ENCODE assay signal across 27 mouse cellular contexts in genomic region chr1:64633237-64633636, GRCm38 (mm10). TPM values are rescaled to one million over a fixed set of nuclear protein-coding genes. Genes with fewer than 3 reads are reported as not detected.
DNase-seq lines count a peak whose midpoint lies in the region; ATAC-seq lines count a peak whose summit lies in the region.
"Had no signal": no experiment of that assay in that cellular context is flagged by ENCODE, and none has a peak within 500 bp of the region (broad histone marks: within the 10 kb centered on the region; RNA-seq: fewer than 3 reads in every experiment).

No protein-coding gene starts in this region.

- no peak for DNase-seq in frontal cortex, postnatal 25 days (ENCODE audit: low spot score in 2 of 2)
- peak; percentile 51 for DNase-seq in layer of hippocampus, adult 9-11 months
- no peak for DNase-seq in layer of hippocampus, adult 9-10 months (ENCODE audit: low spot score)
- peak; percentile 21 for DNase-seq in NIH3T3 (ENCODE audit: low read depth)
- DNase-seq in left cerebral cortex, postnatal 14 days (ENCODE audit: low spot score in 2 of 2) = peak; percentile 46 to 63
- DNase-seq in gastrocnemius, adult 8-10 months (ENCODE audit: low spot score in 2 of 2) = no peak
- DNase-seq in gastrocnemius, postnatal 4 days (ENCODE audit: low spot score in 2 of 2) = no peak
- DNase-seq: adrenal gland, postnatal 10 days; cerebellum, adult 11 months; cerebellum, adult 9-10 months; cerebellum, postnatal 36 days; embryo, embryonic 11 days; gastrocnemius, adult 2 months; heart, postnatal 14 days; kidney, adult 2 months; kidney, postnatal 36 days; layer of hippocampus, postnatal 36 days; lung, embryonic 14.5 days; lung, postnatal 14 days; spleen, adult 18-20 months; thymus, adult 18-20 months; thymus, postnatal 25 days had no signal

- ATAC-seq in frontal cortex, adult (ENCODE audit: low TSS enrichment) = peak; percentile 96
- ATAC-seq: forebrain, embryonic 15.5 days; inflammation-experienced regulatory T-cells, adult 6 months; midbrain, embryonic 16.5 days; Patski had no signal

- intact Hi-C loops in left cerebral cortex, postnatal 14 days (cut with DNase I) = no loop called here

RNA-seq across cellular contexts. Expression of gene Mettl21a, which starts 16.2 kb away (rescaled TPM):
- 10 to 100 TPM in 1 of 2 experiments, 1 to 10 TPM in 1; 8.7 to 11.1 TPM for total RNA-seq in left cerebral cortex, postnatal 14 days (2021)
- 10 to 100 TPM in 2 of 4 experiments, 1 to 10 TPM in 2; 8.0 to 14.6 (median 10.0) TPM for total RNA-seq in gastrocnemius, adult 8-10 months (2022)
- 10 to 100 TPM; 11.5 to 19.4 TPM for total RNA-seq in gastrocnemius, postnatal 4 days (2021)

RNA-seq across cellular contexts. Expression of gene Ccnyl1, which starts 57.0 kb away (rescaled TPM):
- 10 to 100 TPM; 26.0 to 27.8 TPM for total RNA-seq in left cerebral cortex, postnatal 14 days (2021)
- total RNA-seq in gastrocnemius, adult 8-10 months (2022) = 10 to 100 TPM; 17.3 to 28.6 (median 22.4) TPM
- 10 to 100 TPM; 21.9 to 27.4 TPM for total RNA-seq in gastrocnemius, postnatal 4 days (2021)

Comparison
In these comparisons a context has a peak if more than half of its experiments do, and no peak if none do; other contexts are left out.
1. DNase-seq: peak in layer of hippocampus, adult 9-11 months (single experiment), NIH3T3 (single experiment) and left cerebral cortex, postnatal 14 days (2 of 2); none in frontal cortex, postnatal 25 days (0 of 2), layer of hippocampus, adult 9-10 months (single experiment), gastrocnemius, adult 8-10 months (0 of 2) and gastrocnemius, postnatal 4 days (0 of 2).